Mouse (Mus musculus): ENCODE measurements around the gene Gprc5d. TPM values are rescaled to one million over a fixed set of nuclear protein-coding genes. Genes with fewer than 3 reads are reported as not detected.

Gene Gprc5d
- total RNA-seq, 2 experiments from 2014 or later, result not detected

DNA sequence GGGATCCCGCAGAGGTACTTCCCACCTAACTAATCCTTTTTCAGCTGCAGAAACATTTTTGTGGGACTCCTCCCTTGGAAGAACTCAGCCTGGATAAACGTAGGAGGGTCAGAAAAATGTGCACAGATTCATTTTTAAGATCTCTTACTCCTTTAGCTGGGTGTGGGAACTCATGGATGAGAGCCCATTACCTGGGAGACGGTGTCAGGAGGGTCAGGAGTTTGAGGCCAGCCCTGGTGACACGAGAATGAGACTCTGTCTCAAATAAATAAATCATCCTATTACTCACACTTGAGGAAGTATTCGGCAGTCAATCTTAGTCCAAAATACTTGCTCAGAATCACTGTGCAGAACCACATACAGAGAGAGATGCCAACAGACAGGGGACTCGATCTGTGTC is 48.2 kb downstream of the Gprc5d start:
- no peak for DNase-seq

DNA sequence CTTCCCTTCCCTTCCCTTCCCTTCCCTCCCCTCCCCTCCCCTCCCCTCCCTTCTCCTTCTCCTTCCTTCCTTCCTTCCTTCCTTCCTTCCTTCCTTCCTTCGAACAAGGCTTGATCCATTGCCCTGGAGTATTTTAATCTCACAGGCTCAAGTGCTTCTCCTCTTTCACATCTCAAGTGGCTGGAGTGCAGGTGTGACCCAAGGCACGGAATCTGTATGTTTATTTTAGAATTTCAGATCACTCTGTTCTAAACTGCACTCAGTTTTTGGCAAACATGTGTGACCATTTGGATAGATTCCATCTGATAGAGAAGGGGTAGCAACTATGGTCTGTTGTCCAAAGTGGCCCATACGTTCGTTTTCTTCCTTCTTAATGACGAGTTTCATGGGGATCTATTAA is 49.9 kb downstream of the Gprc5d start:
- DNase-seq, result no peak

- no peak for DNase-seq
These were observed 51.2 kb downstream of the Gprc5d start for GRCm38 (mm10) chr6:135066795-135067445.

- peak; percentile 36 to 43 for DNase-seq
These were observed 52.7 kb downstream of the Gprc5d start, which contains the start of gene Gprc5a for GRCm38 (mm10) chr6:135065236-135065957. Gprc5a (plus strand) TSS chr6:135065651.

GRCm38 (mm10) chr6:135064621-135065020 is 53.5 kb downstream of the Gprc5d start:
- DNase-seq, result no peak

DNA sequence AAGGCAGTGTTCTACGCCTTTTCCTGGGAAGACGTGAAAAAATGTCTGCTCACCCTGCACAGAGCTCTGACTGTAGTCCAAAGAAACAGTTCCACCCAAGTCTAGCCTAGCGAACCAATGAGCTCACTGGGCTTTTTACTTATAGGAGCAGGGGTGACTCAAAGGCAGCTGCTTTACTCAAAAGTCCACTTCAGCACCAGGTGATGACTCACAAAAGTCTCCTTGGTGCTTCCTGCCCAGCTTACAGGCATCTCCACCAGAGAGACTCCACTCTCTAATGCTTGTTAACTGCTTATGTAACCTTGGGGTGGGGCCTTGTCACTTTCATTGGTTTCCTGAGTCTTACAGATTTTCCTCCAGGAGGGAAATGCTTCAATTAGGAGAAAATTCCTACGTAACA is 57.4 kb downstream of the Gprc5d start:
- DNase-seq, result no peak

Other genes with a start within 250 kb of the Gprc5d start
- 1 to 10 TPM; 5.7 to 6.9 TPM for gene Gpr19, start 219.7 kb downstream of the Gprc5d start, total RNA-seq (2021)
- gene Cdkn1b, start 197.9 kb downstream of the Gprc5d start, total RNA-seq (2021), result 10 to 100 TPM; 35.3 to 74.4 TPM
- 1 to 10 TPM; 4.5 to 5.5 TPM for gene Apold1, start 136.6 kb downstream of the Gprc5d start, total RNA-seq (2021)
- 10 to 100 TPM; 63.1 to 63.2 TPM for gene Ddx47, start 106.7 kb downstream of the Gprc5d start, total RNA-seq (2021)
- gene Gprc5a, start 52.6 kb downstream of the Gprc5d start, total RNA-seq (2021), result 1 to 10 TPM in 1 of 2 experiments, under 1 TPM in 1; 0.72 to 1.1 TPM
- 10 to 100 TPM; 26.5 to 31.9 TPM for gene Fam234b, start 79.7 kb upstream of the Gprc5d start, total RNA-seq (2021)
- gene Hebp1, start 79.7 kb upstream of the Gprc5d start, total RNA-seq (2021), result 10 to 100 TPM; 18.2 to 28.0 TPM
- gene Gsg1, start 136.1 kb upstream of the Gprc5d start, total RNA-seq (2021), result not detected
- not detected for gene Pbp2, start 192.1 kb upstream of the Gprc5d start, total RNA-seq (2021)
- gene Emp1, start 244.3 kb upstream of the Gprc5d start, total RNA-seq (2021), result 10 to 100 TPM; 25.9 to 46.9 TPM

Measured in adrenal gland, postnatal 36 days (tissue).